In the genomic region with DNA sequence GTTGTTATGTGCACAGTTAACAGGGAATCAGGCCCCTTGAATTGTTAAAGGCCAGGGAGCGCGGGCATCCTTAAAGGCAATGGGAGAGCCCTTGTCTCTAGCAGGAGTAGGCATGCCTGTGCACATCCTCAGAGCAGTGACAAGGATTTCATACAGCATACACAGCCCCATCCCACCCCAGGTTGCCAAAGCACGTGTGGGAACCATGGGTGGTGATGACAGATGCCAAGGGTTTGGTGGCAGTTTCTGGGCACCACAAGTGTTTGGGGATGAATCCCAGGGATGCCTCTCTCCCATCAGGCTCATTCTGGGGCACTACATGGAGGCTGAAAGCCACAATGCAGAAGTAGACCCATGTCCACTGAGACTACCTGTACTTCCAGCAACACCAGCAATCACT, we compare ENCODE assay signal across 24 mouse cellular contexts. TPM values are rescaled to one million over a fixed set of nuclear protein-coding genes. Genes with fewer than 3 reads are reported as not detected.
A peak's percentile ranks its signal among the peaks of the same experiment; 100 is the strongest.
DNase-seq lines count a peak whose midpoint lies in the region; ATAC-seq and TF ChIP-seq lines count a peak whose summit lies in the region.
"Had no signal": no experiment of that assay in that cellular context is flagged by ENCODE, and none has a peak within 500 bp of the region (broad histone marks: within the 10 kb centered on the region; RNA-seq: fewer than 3 reads in every experiment).

No protein-coding gene starts in this region.

- no peak overlapping the region for H3K4me2 ChIP-seq in forebrain, postnatal 0 days (ENCODE audit: low read depth)
- H3K4me2 ChIP-seq in forebrain, embryonic 14.5 days (ENCODE audit: low read length) = no peak overlapping the region
- no peak overlapping the region for H3K4me2 ChIP-seq in hindbrain, postnatal 0 days (ENCODE audit: low read depth, low read length)
- no peak overlapping the region for H3K4me2 ChIP-seq in midbrain, embryonic 11.5 days
- H3K4me2 ChIP-seq in midbrain, embryonic 16.5 days (ENCODE audit: low read length) = no peak overlapping the region
- H3K4me2 ChIP-seq: embryonic facial prominence, embryonic 13.5 days; forebrain, embryonic 12.5 days; hindbrain, embryonic 14.5 days had no signal

- H3K9me3 ChIP-seq in forebrain, postnatal 0 days (ENCODE audit: low read length) = no peaks in the 10 kb centered on the region
- H3K9me3 ChIP-seq in forebrain, embryonic 14.5 days (replicated peaks; ENCODE audit: control insufficient read depth, low read length) = no peaks in the 10 kb centered on the region
- no peaks in the 10 kb centered on the region for H3K9me3 ChIP-seq in hindbrain, embryonic 10.5 days
- no peaks in the 10 kb centered on the region for H3K9me3 ChIP-seq in hindbrain, postnatal 0 days (ENCODE audit: low read length)
- no peaks in the 10 kb centered on the region for H3K9me3 ChIP-seq in midbrain, embryonic 11.5 days (ENCODE audit: control insufficient read depth, low read length)
- no peaks in the 10 kb centered on the region for H3K9me3 ChIP-seq in midbrain, embryonic 16.5 days (replicated peaks; ENCODE audit: control insufficient read depth, low read length, poor library complexity, severe bottlenecking)
- H3K9me3 ChIP-seq: embryonic facial prominence, embryonic 13.5 days; forebrain, embryonic 12.5 days had no signal

- ATAC-seq in forebrain, postnatal 0 days = peak; percentile 26; the same call in 1 of the 2 replicates
- ATAC-seq in forebrain, embryonic 14.5 days = no peak
- ATAC-seq in hindbrain, postnatal 0 days = no peak
- ATAC-seq in midbrain, embryonic 11.5 days (ENCODE audit: low FRiP score) = no peak
- ATAC-seq in midbrain, embryonic 16.5 days = no peak
- ATAC-seq: forebrain, embryonic 16.5 days; Patski had no signal

- H3K4me3 ChIP-seq in forebrain, postnatal 0 days (ENCODE audit: low read depth, low read length) = no peak overlapping the region
- no peak overlapping the region for H3K4me3 ChIP-seq in forebrain, embryonic 14.5 days (ENCODE audit: low read depth, low read length)
- no peak overlapping the region for H3K4me3 ChIP-seq in hindbrain, embryonic 10.5 days
- H3K4me3 ChIP-seq in hindbrain, postnatal 0 days (ENCODE audit: low read length) = no peak overlapping the region
- H3K4me3 ChIP-seq in midbrain, embryonic 11.5 days (ENCODE audit: low read depth, low read length) = no peak overlapping the region
- H3K4me3 ChIP-seq in midbrain, embryonic 16.5 days (ENCODE audit: low read depth, low read length) = no peak overlapping the region
- H3K4me3 ChIP-seq: embryonic facial prominence, embryonic 13.5 days; erythroblast, embryonic 14.5 days; forebrain, embryonic 12.5 days; gastrocnemius, adult 2 months had no signal

- WGBS in forebrain, postnatal 0 days = 82% methylated on average over 3 of the region's 3 CpGs
- 79% methylated on average over 3 of the region's 3 CpGs for WGBS in forebrain, embryonic 14.5 days
- WGBS in hindbrain, embryonic 10.5 days = 84% methylated on average over 3 of the region's 3 CpGs
- 79% methylated on average over 3 of the region's 3 CpGs for WGBS in hindbrain, postnatal 0 days
- 88% methylated on average over 3 of the region's 3 CpGs for WGBS in midbrain, embryonic 11.5 days
- WGBS in midbrain, embryonic 16.5 days = 84% methylated on average over 3 of the region's 3 CpGs

- H3K27me3 ChIP-seq in forebrain, postnatal 0 days (ENCODE audit: insufficient read depth, low read length) = no peaks in the 10 kb centered on the region
- H3K27me3 ChIP-seq in forebrain, embryonic 14.5 days (replicated peaks; ENCODE audit: control insufficient read depth, insufficient read depth, low read length) = no peaks in the 10 kb centered on the region
- H3K27me3 ChIP-seq in hindbrain, embryonic 10.5 days (ENCODE audit: insufficient read depth, poor library complexity, severe bottlenecking) = 0 out of 2 replicates have a peak, but pooled peaks cover 2% of the 10 kb centered on the region
- no peaks in the 10 kb centered on the region for H3K27me3 ChIP-seq in hindbrain, postnatal 0 days (ENCODE audit: insufficient read depth, low read length)
- H3K27me3 ChIP-seq in midbrain, embryonic 11.5 days (ENCODE audit: control insufficient read depth, insufficient read depth, low read length) = no peaks in the 10 kb centered on the region
- H3K27me3 ChIP-seq in midbrain, embryonic 16.5 days (ENCODE audit: control insufficient read depth, insufficient read depth, low read depth, low read length) = no peaks in the 10 kb centered on the region
- H3K27me3 ChIP-seq: embryonic facial prominence, embryonic 13.5 days; Patski had no signal

- no peak overlapping the region for H3K9ac ChIP-seq in forebrain, postnatal 0 days
- no peak overlapping the region for H3K9ac ChIP-seq in forebrain, embryonic 14.5 days (ENCODE audit: low read length)
- H3K9ac ChIP-seq in hindbrain, postnatal 0 days (replicated peaks; ENCODE audit: low read length) = no peak overlapping the region
- H3K9ac ChIP-seq in midbrain, embryonic 11.5 days (ENCODE audit: low read length) = no peak overlapping the region
- H3K9ac ChIP-seq in midbrain, embryonic 16.5 days (ENCODE audit: low read depth, low read length) = no peak overlapping the region
- H3K9ac ChIP-seq: embryonic facial prominence, embryonic 13.5 days; forebrain, embryonic 12.5 days; hindbrain, embryonic 14.5 days had no signal

- H3K27ac ChIP-seq in forebrain, postnatal 0 days (ENCODE audit: low read depth, low read length) = no peak overlapping the region
- no peak overlapping the region for H3K27ac ChIP-seq in forebrain, embryonic 14.5 days (ENCODE audit: low read depth, low read length)
- H3K27ac ChIP-seq in hindbrain, embryonic 10.5 days = 0 out of 2 replicates have a peak overlapping the region, but pooled peaks have one; percentile 3
- H3K27ac ChIP-seq in hindbrain, postnatal 0 days = no peak overlapping the region
- no peak overlapping the region for H3K27ac ChIP-seq in midbrain, embryonic 11.5 days (ENCODE audit: low read depth, low read length)
- H3K27ac ChIP-seq in midbrain, embryonic 16.5 days (ENCODE audit: low read length) = no peak overlapping the region
- H3K27ac ChIP-seq: embryonic facial prominence, embryonic 13.5 days; forebrain, embryonic 12.5 days; gastrocnemius, adult 2 months; hindbrain, embryonic 14.5 days had no signal

- DNase-seq in forebrain, postnatal 0 days = no peak
- DNase-seq in forebrain, embryonic 14.5 days (ENCODE audit: low spot score) = no peak
- DNase-seq in hindbrain, embryonic 10.5 days (ENCODE audit: low spot score) = no peak
- DNase-seq in hindbrain, postnatal 0 days (ENCODE audit: low spot score) = no peak
- DNase-seq in midbrain, embryonic 11.5 days (ENCODE audit: low spot score, missing footprints) = peak; percentile 6
- DNase-seq in layer of hippocampus, postnatal 10 days (ENCODE audit: low spot score in 2 of 2) = no peak
- DNase-seq: adrenal gland, postnatal 10 days; adrenal gland, postnatal 36 days; B cell, adult 2 months; cerebellum, adult 11-12 months; cerebellum, adult 8-10 months; gastrocnemius, adult 2 months; gastrocnemius, postnatal 14 days; heart, adult 18-20 months; heart, postnatal 36 days had no signal

- no peak for TF ChIP-seq CTCF in forebrain, postnatal 0 days (IDR thresholded peaks at IDR 0.05; ENCODE audit: low read depth)
- TF ChIP-seq CTCF in hindbrain, postnatal 0 days (IDR thresholded peaks at IDR 0.05; ENCODE audit: low read depth) = no peak

- H3K36me3 ChIP-seq in forebrain, postnatal 0 days (ENCODE audit: insufficient read depth) = no peaks in the 10 kb centered on the region
- no peaks in the 10 kb centered on the region for H3K36me3 ChIP-seq in forebrain, embryonic 14.5 days (ENCODE audit: control insufficient read depth, insufficient read depth, low read length)
- H3K36me3 ChIP-seq in hindbrain, embryonic 10.5 days = no peaks in the 10 kb centered on the region
- H3K36me3 ChIP-seq in hindbrain, postnatal 0 days (ENCODE audit: insufficient read depth, low read length) = no peaks in the 10 kb centered on the region
- no peaks in the 10 kb centered on the region for H3K36me3 ChIP-seq in midbrain, embryonic 11.5 days (ENCODE audit: control insufficient read depth, insufficient read depth, low read length)
- no peaks in the 10 kb centered on the region for H3K36me3 ChIP-seq in midbrain, embryonic 16.5 days (ENCODE audit: control insufficient read depth, insufficient read depth, low read length)
- H3K36me3 ChIP-seq: embryonic facial prominence, embryonic 13.5 days; forebrain, embryonic 12.5 days; G1E had no signal

- H3K4me1 ChIP-seq in forebrain, postnatal 0 days (ENCODE audit: insufficient read depth) = no peaks in the 10 kb centered on the region
- H3K4me1 ChIP-seq in forebrain, embryonic 14.5 days (ENCODE audit: control insufficient read depth, insufficient read depth, low read length) = no peaks in the 10 kb centered on the region
- H3K4me1 ChIP-seq in hindbrain, embryonic 10.5 days (replicated peaks) = peaks cover 37% of the 10 kb centered on the region
- H3K4me1 ChIP-seq in hindbrain, postnatal 0 days (ENCODE audit: insufficient read depth, low read length) = no peaks in the 10 kb centered on the region
- no peaks in the 10 kb centered on the region for H3K4me1 ChIP-seq in midbrain, embryonic 11.5 days (ENCODE audit: control insufficient read depth, insufficient read depth, low read length)
- no peaks in the 10 kb centered on the region for H3K4me1 ChIP-seq in midbrain, embryonic 16.5 days (ENCODE audit: control insufficient read depth, insufficient read depth, low read length)

RNA-seq across cellular contexts. Expression of gene Dact2, which starts 29.7 kb away (rescaled TPM):
- total RNA-seq in forebrain, postnatal 0 days (2014; rRNA removed) = 10.8 and 19.4 TPM in 2 replicates
- polyA plus RNA-seq in forebrain, postnatal 0 days (2015; fragmentation: Nextera tagmentation; extraction: Ambion mirVana) = 1.2 and 2.1 TPM in 2 replicates
- 0.99 and 1.4 TPM in 2 replicates for polyA plus RNA-seq in forebrain, embryonic 14.5 days (2014; fragmentation: Nextera tagmentation; extraction: Ambion mirVana)
- polyA plus RNA-seq in hindbrain, embryonic 10.5 days (2016; fragmentation: Nextera tagmentation; extraction: Ambion mirVana) = 0.33 and 0.46 TPM in 2 replicates
- total RNA-seq in hindbrain, postnatal 0 days (2014; rRNA removed) = 18.6 and 25.3 TPM in 2 replicates
- 2.0 and 2.1 TPM in 2 replicates for polyA plus RNA-seq in hindbrain, postnatal 0 days (2015; fragmentation: Nextera tagmentation; extraction: Ambion mirVana)
- polyA plus RNA-seq in midbrain, embryonic 11.5 days (2014; fragmentation: Nextera tagmentation; extraction: Ambion mirVana) = 0.18 and 0.32 TPM in 2 replicates
- polyA plus RNA-seq in midbrain, embryonic 16.5 days (2015; fragmentation: Nextera tagmentation; extraction: Ambion mirVana) = 2.0 and 2.1 TPM in 2 replicates
- total RNA-seq in layer of hippocampus, postnatal 10 days (2021) = 10 to 100 TPM; 18.5 to 18.9 TPM
- total RNA-seq: CH12.LX, G1E had no signal
- polyA plus RNA-seq: erythroblast, embryonic 14.5 days; G1E had no signal
